Mouse (Mus musculus) C2C12 (cell line): ENCODE measurements around the gene Hcrtr1. TPM values are rescaled to one million over a fixed set of nuclear protein-coding genes. Genes with fewer than 3 reads are reported as not detected.

Experiments used
- H3K27me3 ChIP-seq: one replicate; pipeline ENCODE4 v1.6.1; 2011; ENCODE audit not compliant: control insufficient read depth, insufficient read depth, insufficient read length
- H3K36me3 ChIP-seq: one replicate; pipeline ENCODE4 v1.6.1; 2011; ENCODE audit not compliant: control insufficient read depth, insufficient read depth
- H3K4me3 ChIP-seq: one replicate; pipeline ENCODE4 v1.5.1; 2011; ENCODE audit warnings: mild to moderate bottlenecking, control low read depth; ENCODE audit not compliant: poor library complexity, insufficient read depth, severe bottlenecking
- H3K79me2 ChIP-seq: one replicate; pipeline ENCODE4 v1.6.1; 2011; ENCODE audit not compliant: control insufficient read depth, insufficient read depth
- H3K79me3 ChIP-seq: one replicate; pipeline ENCODE4 v1.6.1; 2011; ENCODE audit warnings: low read depth, control low read depth
- H3ac ChIP-seq: one replicate; pipeline ENCODE3; 2011; ENCODE audit warnings: low read depth; ENCODE audit not compliant: control insufficient read depth, insufficient read length
- CEBPB ChIP-seq: IDR thresholded peaks from one replicate; pipeline ENCODE4 v1.6.1; 2011; ENCODE audit warnings: low read depth, mild to moderate bottlenecking, control low read depth, moderate library complexity
- CTCF ChIP-seq: IDR thresholded peaks from one replicate; pipeline ENCODE4 v1.5.1; 2011; ENCODE audit not compliant: control insufficient read depth, insufficient read depth, insufficient read length
- FOSL1 ChIP-seq: IDR thresholded peaks from one replicate; pipeline ENCODE4 v1.8.0; 2011; ENCODE audit warnings: mild to moderate bottlenecking, low read length; ENCODE audit not compliant: poor library complexity, insufficient read depth, severe bottlenecking
- MAX ChIP-seq: IDR thresholded peaks from one replicate; pipeline ENCODE4 v1.6.1; 2011; ENCODE audit warnings: mild to moderate bottlenecking, control low read depth
- MYOD1 ChIP-seq: IDR thresholded peaks from one replicate; pipeline ENCODE4 v1.6.1; 2011; ENCODE audit warnings: low read depth; ENCODE audit not compliant: control insufficient read depth, insufficient read length
- MYOG ChIP-seq: IDR thresholded peaks from one replicate; pipeline ENCODE4 v1.6.1; 2011; ENCODE audit not compliant: control insufficient read depth, insufficient read length; ENCODE audit errors: extremely low read depth
- USF1 ChIP-seq: IDR thresholded peaks from one replicate; pipeline ENCODE4 v1.6.1; 2011; ENCODE audit warnings: low read depth, mild to moderate bottlenecking, control low read depth, moderate library complexity
- polyA plus RNA-seq: library from polyadenylated mRNA; unstranded; fragments of >200 nt; fragmentation: generic; extraction: Trizol; gene quantifications from one replicate; pipeline ENCODE4 v1.2.1, GENCODE M21; 2012; ENCODE audit warnings: missing spikeins

Hcrtr1 gene
- polyA plus RNA-seq, 1 experiment, result not detected

DNA sequence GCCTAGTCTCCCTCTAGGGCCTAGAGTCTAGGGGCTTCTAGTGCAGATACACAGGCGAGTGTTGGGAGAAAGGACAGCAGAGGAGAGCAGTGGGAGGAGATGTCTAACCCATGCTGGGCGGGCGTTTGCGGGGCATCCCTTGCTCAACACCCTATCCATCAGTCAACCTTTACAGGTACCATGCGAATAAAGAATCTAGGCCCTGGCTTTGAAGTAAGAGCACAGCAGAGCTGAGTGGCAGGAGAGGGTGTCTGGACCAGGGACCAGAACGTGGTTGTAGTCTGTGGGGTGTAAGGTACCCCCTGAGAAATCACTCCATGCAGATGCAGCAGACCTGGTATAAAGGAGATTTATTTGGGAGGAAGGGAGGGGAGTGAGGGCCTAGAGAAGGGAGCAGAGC, 25.0 kb upstream of the Hcrtr1 start:
- H3K79me3 ChIP-seq, result no peaks in the 10 kb centered on the region
- no peaks in the 10 kb centered on the region for H3K79me2 ChIP-seq
- TF ChIP-seq MAX, result no peak
- TF ChIP-seq CEBPB, result no peak
- no peak for TF ChIP-seq MYOD1
- no peak for TF ChIP-seq CTCF
- TF ChIP-seq FOSL1, result no peak
- TF ChIP-seq MYOG, result no peak
- TF ChIP-seq USF1, result no peak
- H3K4me3 ChIP-seq, result no peak overlapping the region
- no peaks in the 10 kb centered on the region for H3K27me3 ChIP-seq
- H3K36me3 ChIP-seq, result peaks cover 5% of the 10 kb centered on the region
- no peak overlapping the region for H3ac ChIP-seq

- H3K36me3 ChIP-seq, result peaks cover 5% of the 10 kb centered on the region
- TF ChIP-seq CEBPB (no peak), MYOG (no peak), CTCF (no peak), USF1 (no peak), MAX (no peak), FOSL1 (no peak), MYOD1 (no peak)
- H3K79me2 ChIP-seq, result no peaks in the 10 kb centered on the region
- H3K27me3 ChIP-seq, result no peaks in the 10 kb centered on the region
- H3ac ChIP-seq, result no peak overlapping the region
- H3K79me3 ChIP-seq, result no peaks in the 10 kb centered on the region
- H3K4me3 ChIP-seq, result no peak overlapping the region
Observed at GRCm38 (mm10) chr4:130163391-130163861, 24.3 kb upstream of the Hcrtr1 start.

GRCm38 (mm10) chr4:130161349-130161748, 22.2 kb upstream of the Hcrtr1 start:
- H3K27me3 ChIP-seq, result no peaks in the 10 kb centered on the region
- H3ac ChIP-seq, result no peak overlapping the region
- TF ChIP-seq USF1 (no peak), MAX (no peak), CTCF (no peak), FOSL1 (no peak), MYOD1 (no peak), MYOG (no peak), CEBPB (no peak)
- no peaks in the 10 kb centered on the region for H3K79me3 ChIP-seq
- H3K79me2 ChIP-seq, result no peaks in the 10 kb centered on the region
- H3K4me3 ChIP-seq, result no peak overlapping the region
- H3K36me3 ChIP-seq, result no peaks in the 10 kb centered on the region

GRCm38 (mm10) chr4:130156812-130157371, 17.7 kb upstream of the Hcrtr1 start:
- TF ChIP-seq CEBPB, result peak; percentile 1
- TF ChIP-seq FOSL1, result no peak
- no peak for TF ChIP-seq USF1
- no peak for TF ChIP-seq MAX
- no peak for TF ChIP-seq MYOD1
- TF ChIP-seq CTCF, result no peak

DNA sequence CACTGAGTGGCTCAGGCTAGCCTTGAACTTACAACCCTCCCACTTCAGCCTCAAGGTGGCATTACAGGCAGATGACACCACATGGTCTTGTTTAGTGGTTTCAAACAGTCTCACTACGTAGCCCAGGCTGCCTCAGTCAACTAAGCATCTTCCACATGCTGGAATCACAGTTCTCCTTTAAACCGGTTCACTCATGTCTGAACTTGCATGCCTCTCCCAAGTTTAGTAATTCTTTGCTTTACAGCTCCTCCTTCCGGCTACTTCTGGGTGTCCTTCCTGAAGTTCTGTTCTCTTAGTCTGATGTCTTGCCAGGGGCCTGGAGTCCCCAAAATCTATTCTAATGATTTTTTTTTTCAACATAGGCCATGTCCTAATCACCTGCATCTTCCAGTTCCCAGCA, 15.1 kb upstream of the Hcrtr1 start:
- TF ChIP-seq MAX (no peak), CEBPB (no peak)

More at GRCm38 (mm10) chr4:130156812-130157371, 17.7 kb upstream of the Hcrtr1 start:
- Histone ChIP-seq H3K79me2 (no peaks in the 10 kb centered on the region), H3K79me3 (no peaks in the 10 kb centered on the region), H3K27me3 (peaks cover 3% of the 10 kb centered on the region), H3ac (no peak overlapping the region), H3K36me3 (no peaks in the 10 kb centered on the region), H3K4me3 (no peak overlapping the region)

GRCm38 (mm10) chr4:130148405-130148804, 9.2 kb upstream of the Hcrtr1 start:
- H3K27me3 ChIP-seq, result peaks cover 35% of the 10 kb centered on the region

More for the DNA sequence above, 15.1 kb upstream of the Hcrtr1 start:
- Histone ChIP-seq H3K27me3 (peaks cover 17% of the 10 kb centered on the region), H3ac (no peak overlapping the region), H3K36me3 (no peaks in the 10 kb centered on the region), H3K79me2 (no peaks in the 10 kb centered on the region), H3K79me3 (no peaks in the 10 kb centered on the region), H3K4me3 (no peak overlapping the region)

More at GRCm38 (mm10) chr4:130148405-130148804, 9.2 kb upstream of the Hcrtr1 start:
- no peak for TF ChIP-seq FOSL1
- no peak for TF ChIP-seq CTCF
- TF ChIP-seq CEBPB, result no peak
- TF ChIP-seq MAX, result no peak
- no peak for TF ChIP-seq MYOG
- no peak for TF ChIP-seq USF1
- Histone ChIP-seq H3K36me3 (no peaks in the 10 kb centered on the region), H3K79me2 (no peaks in the 10 kb centered on the region), H3K79me3 (no peaks in the 10 kb centered on the region), H3K4me3 (no peak overlapping the region), H3ac (no peak overlapping the region)
